Mouse (Mus musculus) T-helper 2 cell (primary cell): ENCODE measurements around the gene Wbp11.

ENCODE experiments used
- in situ Hi-C: fragments of 300-600 bp; cut with MboI, MseI; formaldehyde crosslinking; loops from one replicate; pipeline ENCODE4 v1.15.1; 2025; ENCODE audit warnings: high pct_unique_total_duplicates

Wbp11 gene

GRCm38 (mm10) chr6:136844903-136845302 lies 16.9 kb upstream of the Wbp11 start:
- in situ Hi-C loops, result no loop called here

GRCm38 (mm10) chr6:136837323-136837722 lies 9.3 kb upstream of the Wbp11 start:
- in situ Hi-C loops, result no loop called here

- in situ Hi-C loops, result no loop called here
Measured at GRCm38 (mm10) chr6:136835352-136835751, 7.3 kb upstream of the Wbp11 start, which contains the start of gene Smco3. Gene Smco3 (minus strand): TSS chr6:136835452.

DNA sequence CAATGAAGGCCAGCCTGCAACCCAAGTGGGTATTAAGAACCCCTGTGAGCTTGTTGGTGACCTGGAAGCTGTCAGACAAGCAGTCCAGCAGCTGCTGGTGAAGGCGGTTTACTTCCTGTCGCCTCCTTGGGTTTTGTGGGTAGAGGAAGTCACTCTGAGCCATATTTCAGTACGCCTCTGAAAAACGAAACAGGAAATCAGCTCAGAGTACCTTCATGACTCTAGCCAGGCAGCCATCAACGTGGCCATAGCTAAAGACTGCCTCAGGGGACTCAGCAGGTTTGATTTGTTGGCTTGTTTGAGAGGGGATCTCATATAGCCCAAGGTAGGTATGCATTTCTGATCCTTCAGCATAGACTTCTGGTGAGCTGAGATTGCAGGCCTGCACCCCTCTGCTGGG lies 3.7 kb upstream of the Wbp11 start:
- in situ Hi-C loops, result no loop called here

DNA sequence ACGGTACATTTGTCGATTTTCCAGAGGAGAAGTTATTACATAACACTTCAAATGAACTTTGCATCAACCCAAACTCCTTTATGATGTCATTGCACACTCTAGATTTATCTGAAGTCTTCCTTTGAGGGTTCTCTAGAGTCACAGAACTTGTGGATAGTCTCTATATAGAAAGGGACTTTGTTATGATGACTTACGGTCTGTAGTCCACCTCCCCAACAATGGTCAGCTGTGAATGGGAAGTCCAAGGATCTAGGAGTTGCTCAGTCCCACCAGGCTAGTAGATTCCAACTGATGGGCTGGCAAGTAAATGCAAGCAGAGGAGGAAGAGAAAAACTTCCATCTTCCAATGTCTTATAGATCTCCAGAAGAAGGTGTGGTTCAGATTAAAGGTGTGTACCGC lies 648 bp upstream of the Wbp11 start:
- in situ Hi-C loops, result loop anchor here (10.0 kb wide), 1 partner anchor 916 kb away; no protein-coding TSS in a partner anchor

- in situ Hi-C loops, result loop anchor here (10.0 kb wide), 1 partner anchor 917 kb away; no protein-coding TSS in a partner anchor
Measured at GRCm38 (mm10) chr6:136827516-136827880, 535 bp downstream of the Wbp11 start, which contains the start of gene BC049715. Gene BC049715 (plus strand): TSS chr6:136827626.

GRCm38 (mm10) chr6:136827116-136827515 lies 917 bp downstream of the Wbp11 start:
- in situ Hi-C loops, result loop anchor here (10.0 kb wide), 1 partner anchor 918 kb away; no protein-coding TSS in a partner anchor

DNA sequence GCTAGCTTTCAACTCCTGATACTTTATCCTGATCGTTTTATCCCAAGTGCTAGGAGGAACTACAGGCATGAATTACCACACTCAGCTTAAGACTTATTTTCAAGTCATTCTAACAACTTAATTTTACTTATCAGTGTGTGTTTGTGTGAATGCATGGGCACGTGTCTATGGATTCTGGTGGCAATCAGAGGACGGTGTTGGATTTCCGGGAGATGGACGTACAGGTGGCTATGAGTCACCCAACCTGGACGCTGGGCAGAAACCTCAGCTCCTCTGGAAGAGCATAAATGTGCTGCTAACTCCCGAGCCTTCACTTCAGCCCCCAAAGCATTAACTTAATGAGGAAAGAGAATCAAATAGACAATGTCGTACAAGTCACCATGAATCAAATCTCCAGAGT lies 3.0 kb downstream of the Wbp11 start:
- in situ Hi-C loops, result loop anchor here (10.0 to 25.0 kb wide), 2 partner anchors 920 to 1913 kb away; partner anchors contain the start of gene Cdkn1b

DNA sequence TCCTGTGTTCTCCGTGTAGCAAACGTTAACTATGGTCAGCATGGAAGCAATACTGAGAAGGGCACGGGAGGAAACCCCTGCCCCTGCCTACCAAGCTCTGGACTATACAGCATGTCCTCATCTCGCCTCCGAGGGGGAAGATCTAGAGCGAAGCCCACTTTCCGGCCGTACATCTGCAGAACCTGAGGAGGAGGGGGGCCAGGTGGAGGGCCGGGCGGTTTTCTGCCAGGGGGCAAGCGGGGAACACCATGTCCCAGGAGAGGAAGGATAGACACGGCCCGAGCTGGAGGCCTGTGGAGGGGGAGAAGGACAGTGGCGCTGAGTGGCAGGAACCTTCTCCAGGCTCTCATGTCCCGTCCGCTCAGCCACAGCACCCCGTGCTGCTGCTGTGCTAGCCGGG lies 6.9 kb downstream of the Wbp11 start:
- in situ Hi-C loops, result loop anchor here (10.0 to 25.0 kb wide), 2 partner anchors 924 to 1909 kb away; partner anchors contain the start of gene Cdkn1b

- in situ Hi-C loops, result loop anchor here (10.0 to 25.0 kb wide), 2 partner anchors 924 to 1908 kb away; partner anchors contain the start of gene Cdkn1b
Measured at GRCm38 (mm10) chr6:136820381-136820780, 7.7 kb downstream of the Wbp11 start.

GRCm38 (mm10) chr6:136817549-136817948 lies 10.5 kb downstream of the Wbp11 start:
- in situ Hi-C loops, result loop anchor here (25.0 kb wide), 1 partner anchor 1905 kb away; the partner anchor contains the start of gene Cdkn1b

- in situ Hi-C loops, result loop anchor here (25.0 kb wide), 1 partner anchor 1905 kb away; the partner anchor contains the start of gene Cdkn1b
Measured at GRCm38 (mm10) chr6:136816826-136817225, 11.2 kb downstream of the Wbp11 start.

GRCm38 (mm10) chr6:136815381-136815780 lies 12.7 kb downstream of the Wbp11 start:
- in situ Hi-C loops, result loop anchor here (25.0 kb wide), 1 partner anchor 1903 kb away; the partner anchor contains the start of gene Cdkn1b

- in situ Hi-C loops, result loop anchor here (5.0 to 25.0 kb wide), 2 partner anchors 119 to 1901 kb away; partner anchors contain the start of gene Cdkn1b
Measured at GRCm38 (mm10) chr6:136813117-136813516, 14.9 kb downstream of the Wbp11 start.

DNA sequence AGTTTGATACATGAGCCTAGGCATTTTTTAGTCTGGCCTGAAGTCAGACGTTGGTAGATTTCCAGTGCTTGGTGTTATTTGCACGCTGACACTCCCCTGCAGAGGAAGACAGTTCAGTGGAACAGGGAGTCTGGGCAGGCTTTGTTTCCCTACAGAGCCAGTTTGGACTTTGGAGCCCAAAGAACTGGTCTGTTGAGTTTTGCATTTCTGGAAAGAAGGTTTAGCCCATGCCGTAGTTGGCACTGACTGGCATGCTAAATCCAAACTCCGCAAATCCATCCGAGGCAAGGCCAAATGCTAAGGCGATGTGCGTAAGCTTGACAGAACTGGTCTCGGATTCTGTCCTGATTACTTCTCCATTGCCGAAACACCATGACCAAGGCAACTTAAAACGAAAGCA lies 16.8 kb downstream of the Wbp11 start:
- in situ Hi-C loops, result loop anchor here (5.0 to 25.0 kb wide), 2 partner anchors 121 to 1899 kb away; partner anchors contain the start of gene Cdkn1b

- in situ Hi-C loops, result loop anchor here (5.0 to 25.0 kb wide), 2 partner anchors 123 to 1897 kb away; partner anchors contain the start of gene Cdkn1b
Measured at GRCm38 (mm10) chr6:136809673-136810072, 18.4 kb downstream of the Wbp11 start.

- in situ Hi-C loops, result loop anchor here (25.0 kb wide), 1 partner anchor 1897 kb away; the partner anchor contains the start of gene Cdkn1b
Measured at GRCm38 (mm10) chr6:136809077-136809476, 19.0 kb downstream of the Wbp11 start.

GRCm38 (mm10) chr6:136808631-136809046 lies 19.4 kb downstream of the Wbp11 start:
- in situ Hi-C loops, result loop anchor here (25.0 kb wide), 1 partner anchor 1896 kb away; the partner anchor contains the start of gene Cdkn1b

- in situ Hi-C loops, result loop anchor here (25.0 kb wide), 1 partner anchor 1896 kb away; the partner anchor contains the start of gene Cdkn1b
Measured at GRCm38 (mm10) chr6:136808014-136808417, 20.0 kb downstream of the Wbp11 start, which contains the start of gene H2afj. Gene H2afj (plus strand): TSS chr6:136808244.

DNA sequence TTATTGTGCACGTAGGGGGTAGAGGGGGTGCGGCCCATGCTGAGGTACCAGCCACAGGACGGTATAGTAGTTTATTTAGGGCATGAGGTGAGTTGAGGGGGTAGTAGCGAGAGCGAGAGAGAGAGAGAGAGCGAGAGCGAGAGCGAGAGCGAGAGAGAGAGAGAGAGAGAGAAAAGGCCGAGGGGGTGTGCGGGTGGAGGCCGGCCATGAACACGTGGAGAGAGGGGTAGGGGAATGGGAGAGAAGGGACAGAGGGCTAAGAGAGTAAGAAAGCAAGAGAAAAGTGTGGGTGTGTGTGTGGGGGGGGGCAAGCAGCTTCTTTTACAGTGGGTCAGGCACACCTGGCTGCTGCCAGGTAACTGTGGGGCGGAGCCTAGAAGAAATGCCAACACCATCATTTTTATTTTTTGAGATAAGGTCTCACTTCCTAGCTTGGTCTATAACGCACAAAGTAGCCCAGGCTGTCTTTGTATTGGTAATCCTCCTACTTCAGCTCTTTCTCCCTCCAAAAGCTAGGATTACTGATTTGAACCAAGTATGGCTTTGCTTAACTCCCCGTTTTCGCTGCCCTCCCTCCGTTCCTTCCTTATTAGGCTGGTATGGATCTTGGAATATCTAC lies 20.5 kb downstream of the Wbp11 start:
- in situ Hi-C loops, result loop anchor here (25.0 kb wide), 1 partner anchor 1895 kb away; the partner anchor contains the start of gene Cdkn1b

DNA sequence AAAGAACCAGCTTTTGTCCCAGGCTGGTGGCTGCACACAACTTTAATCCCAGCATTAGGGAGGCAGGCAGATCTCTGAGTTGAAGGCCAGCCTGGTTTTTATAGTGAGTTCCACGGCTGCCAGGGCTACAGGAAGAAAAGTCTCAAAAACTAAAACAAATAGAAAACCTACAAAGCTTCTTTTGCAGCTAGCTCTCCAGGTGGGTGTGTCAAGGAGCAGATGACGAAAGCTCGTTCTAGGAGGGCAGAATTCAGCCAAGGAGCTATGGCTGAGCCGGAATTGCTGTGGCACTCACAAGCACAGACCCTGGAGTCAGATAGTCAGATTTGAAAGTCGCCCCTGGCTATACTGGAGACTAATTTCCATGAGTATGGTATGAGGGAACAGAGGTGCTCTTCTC lies 21.2 kb downstream of the Wbp11 start:
- in situ Hi-C loops, result loop anchor here (25.0 kb wide), 1 partner anchor 1895 kb away; the partner anchor contains the start of gene Cdkn1b

- in situ Hi-C loops, result loop anchor here (25.0 kb wide), 1 partner anchor 1893 kb away; the partner anchor contains the start of gene Cdkn1b
Measured at GRCm38 (mm10) chr6:136805409-136805775, 22.6 kb downstream of the Wbp11 start.
